Mouse (Mus musculus) gonadal fat pad, adult 2 months (tissue): Measurements from ENCODE around the gene Spock1. TPM values are rescaled to one million over a fixed set of nuclear protein-coding genes. Genes with fewer than 3 reads are reported as not detected.

Experiments
- DNase-seq: peaks from one replicate; pipeline ENCODE4 v3.0.0-alpha.2; 2012; ENCODE audit warnings: low read depth
- polyA plus RNA-seq: library from polyadenylated mRNA; depleted of rRNA; stranded (reverse); fragments of >200 nt; gene quantifications from 2 replicates; pipeline ENCODE4 v1.2.3, GENCODE M21; 2012

The Spock1 gene
- polyA plus RNA-seq, 1 experiment, result 14.0 TPM

DNA sequence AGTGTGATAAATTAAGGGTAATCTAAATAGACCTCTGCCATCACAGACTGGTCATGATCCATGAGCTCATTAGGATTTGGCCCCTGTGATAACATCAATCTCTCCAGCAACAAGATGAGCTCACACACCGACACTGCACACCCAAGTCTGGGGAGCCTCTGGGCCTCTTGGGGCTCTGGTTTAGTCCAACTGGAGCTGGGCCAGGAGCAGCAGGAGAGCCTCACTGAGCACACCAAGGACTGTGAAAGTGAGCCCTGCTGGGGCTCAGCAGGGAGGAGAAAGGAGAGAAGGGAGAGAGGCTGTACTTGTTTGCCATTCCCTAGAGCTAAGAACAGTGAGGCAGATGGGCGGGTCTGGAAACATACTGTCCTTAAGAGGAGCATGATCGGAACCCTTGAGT, 248.3 kb downstream of the Spock1 start:
- DNase-seq, result no peak

DNA sequence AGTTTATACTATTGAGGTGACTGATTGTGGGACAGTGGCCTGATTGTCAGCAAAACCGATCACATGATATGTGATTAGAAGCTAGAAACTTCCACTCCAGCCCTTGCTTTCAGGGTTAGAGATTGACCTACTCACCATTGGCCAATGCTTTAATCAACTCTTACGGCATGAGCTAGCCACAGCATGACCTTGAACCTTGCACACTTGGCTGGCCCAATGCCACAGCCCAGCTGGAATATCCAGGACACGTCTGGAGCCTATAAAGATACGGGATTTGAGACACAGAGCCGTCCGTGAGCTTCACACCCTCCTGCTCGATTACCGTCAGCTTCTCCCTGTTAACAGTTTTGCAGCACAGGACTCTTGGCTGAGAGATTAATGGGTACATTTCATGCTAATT, 251.5 kb downstream of the Spock1 start:
- DNase-seq, result no peak

DNA sequence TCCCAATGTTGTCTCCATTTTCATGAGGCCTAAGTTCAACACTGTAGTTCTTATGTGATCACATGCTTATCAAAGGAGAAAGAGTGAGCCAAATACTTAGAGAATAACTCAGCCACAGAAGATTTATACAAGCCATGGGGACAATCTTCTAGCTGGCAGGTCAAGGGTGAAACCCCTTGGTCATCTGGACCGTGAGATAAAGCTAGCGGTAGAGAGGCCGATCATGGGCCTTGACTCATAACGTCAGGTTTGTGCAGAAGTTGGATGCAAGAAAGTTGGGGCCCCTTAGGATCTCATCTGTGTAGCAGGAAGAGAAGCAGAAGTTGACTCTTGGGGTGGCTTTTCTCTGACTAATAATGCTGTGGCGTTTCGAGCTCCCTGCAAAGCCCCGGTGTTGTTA, 253.8 kb downstream of the Spock1 start:
- no peak for DNase-seq

DNA sequence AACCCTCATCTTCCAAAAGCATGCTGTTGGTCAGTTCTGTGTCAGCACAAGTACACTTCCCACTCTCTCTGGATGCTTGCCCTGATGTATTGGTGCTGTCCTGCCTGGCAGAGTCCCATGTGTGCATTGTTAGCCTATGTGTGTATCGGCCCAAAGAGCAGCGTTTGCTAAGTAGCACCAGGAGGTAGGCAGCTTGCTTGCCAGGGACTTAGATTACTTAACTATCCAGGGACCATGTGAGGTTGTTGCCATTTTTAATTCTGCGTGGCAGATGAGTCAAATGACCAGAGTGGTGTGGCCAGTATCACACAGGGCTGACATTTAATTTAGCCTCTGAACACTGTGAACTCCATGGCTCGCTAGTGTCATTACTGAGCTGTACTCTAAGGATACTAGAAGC, 256.9 kb downstream of the Spock1 start:
- no peak for DNase-seq

DNA sequence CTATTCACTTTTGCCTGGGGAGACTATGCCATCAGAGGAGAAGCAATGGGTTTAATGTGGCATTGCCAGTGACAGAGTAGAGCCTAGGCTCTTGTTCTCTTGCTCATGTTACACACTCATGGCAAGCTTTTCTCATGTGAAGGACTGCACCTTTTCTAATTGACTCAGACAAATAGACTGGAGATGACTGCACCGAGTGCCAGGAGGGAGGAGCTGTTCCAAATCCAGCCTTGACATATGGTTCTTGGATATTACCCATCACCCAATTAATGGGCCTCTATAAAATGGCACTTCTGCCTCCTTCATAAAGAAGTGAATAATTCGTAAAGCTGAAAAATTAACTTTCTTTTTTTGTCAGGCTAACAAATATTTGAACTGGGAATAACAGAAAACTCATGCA, 259.3 kb downstream of the Spock1 start:
- no peak for DNase-seq

DNA sequence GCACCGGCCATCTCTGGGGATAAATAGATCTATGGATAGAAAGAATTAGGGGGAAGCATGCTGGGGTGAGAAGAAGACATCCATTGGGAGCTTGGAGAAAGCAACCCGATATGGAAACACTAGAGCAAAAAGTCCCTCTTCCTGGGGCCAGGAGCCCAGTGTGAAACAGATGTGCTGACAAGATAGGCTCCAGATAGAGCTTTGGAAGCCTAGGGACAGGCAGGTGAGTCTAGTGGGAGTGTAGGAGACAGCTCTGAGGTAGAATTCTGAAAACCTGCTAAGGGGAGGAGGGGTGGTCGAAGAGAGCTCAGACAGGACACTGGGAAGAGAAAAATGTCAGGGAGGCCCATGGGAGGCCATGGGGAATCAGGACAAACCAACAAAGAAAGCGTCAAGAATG, 260.7 kb downstream of the Spock1 start:
- DNase-seq, result no peak

DNA sequence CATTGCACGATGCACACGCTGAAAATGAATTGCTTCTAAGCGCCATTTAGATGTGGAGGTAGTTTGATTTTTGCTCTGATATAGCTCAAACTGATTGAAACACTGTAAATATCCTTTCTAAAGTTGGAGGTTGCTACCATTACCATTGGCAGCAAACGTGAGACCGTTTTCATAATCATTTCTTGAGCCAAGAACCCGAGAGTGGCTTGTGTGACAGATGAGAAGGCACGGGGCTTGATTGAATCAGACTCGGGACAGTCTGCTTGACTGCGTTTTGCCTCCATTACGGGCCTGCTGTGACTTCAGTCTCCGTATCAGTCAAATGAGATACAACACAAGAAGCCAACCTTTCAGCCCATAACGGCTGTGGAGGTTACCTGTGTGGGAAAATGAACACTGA, 265.1 kb downstream of the Spock1 start:
- DNase-seq, result no peak

DNA sequence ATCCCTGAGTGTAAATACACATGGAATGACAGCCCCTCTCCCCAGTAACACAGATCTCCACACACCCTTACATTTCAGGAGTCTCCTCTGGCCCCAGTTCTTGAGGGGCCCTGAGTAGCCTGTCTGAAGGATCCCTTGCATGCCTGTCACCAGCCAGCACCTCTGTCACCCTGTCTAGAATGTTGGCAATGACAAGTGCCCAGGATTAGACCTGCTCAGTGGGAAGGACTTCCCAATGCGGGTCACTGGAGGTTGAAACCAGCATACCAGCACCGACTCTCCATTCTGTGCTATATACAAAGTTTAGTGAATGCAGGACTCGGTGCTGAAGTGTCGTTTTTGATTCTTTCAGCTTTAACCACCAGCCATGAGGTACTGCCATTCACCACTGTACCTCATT, 266.5 kb downstream of the Spock1 start:
- DNase-seq, result no peak

DNA sequence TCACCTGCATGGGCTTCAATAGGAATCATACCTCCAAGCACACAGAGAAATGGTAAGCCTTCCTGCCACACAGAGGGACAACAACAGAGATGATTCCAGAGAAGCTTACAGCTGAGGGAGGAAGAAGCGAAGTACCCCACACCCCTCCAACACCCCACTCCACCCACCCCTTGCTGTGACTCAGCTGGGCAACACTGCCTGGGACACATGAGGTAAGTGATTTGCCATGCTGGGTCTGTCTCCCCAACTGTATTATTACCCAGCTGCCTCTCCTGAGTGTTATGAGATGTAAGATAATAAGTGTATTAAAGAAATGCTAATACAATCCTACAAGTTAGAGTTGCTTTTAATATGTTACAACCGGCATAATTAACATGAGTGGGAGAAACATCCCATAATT, 267.2 kb downstream of the Spock1 start:
- no peak for DNase-seq

DNA sequence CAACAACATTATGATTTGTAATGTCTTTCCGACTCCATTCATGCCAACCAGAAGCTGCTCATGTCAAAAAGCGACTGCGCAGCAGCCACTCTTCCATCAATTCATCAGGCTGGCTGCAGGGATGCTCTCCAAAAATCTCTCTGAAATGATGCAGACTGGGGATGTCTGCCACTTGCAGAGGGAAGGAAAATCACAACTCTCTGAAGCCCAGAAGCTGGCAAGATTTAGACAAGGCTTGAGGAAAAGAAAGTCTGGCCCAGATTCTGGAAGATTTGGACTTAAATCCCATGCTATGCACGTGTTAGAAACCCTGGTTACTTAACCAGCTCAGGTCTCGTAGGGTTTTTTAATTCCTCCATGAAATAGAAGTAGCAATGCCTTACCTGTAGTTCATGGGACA, 269.3 kb downstream of the Spock1 start:
- no peak for DNase-seq

DNA sequence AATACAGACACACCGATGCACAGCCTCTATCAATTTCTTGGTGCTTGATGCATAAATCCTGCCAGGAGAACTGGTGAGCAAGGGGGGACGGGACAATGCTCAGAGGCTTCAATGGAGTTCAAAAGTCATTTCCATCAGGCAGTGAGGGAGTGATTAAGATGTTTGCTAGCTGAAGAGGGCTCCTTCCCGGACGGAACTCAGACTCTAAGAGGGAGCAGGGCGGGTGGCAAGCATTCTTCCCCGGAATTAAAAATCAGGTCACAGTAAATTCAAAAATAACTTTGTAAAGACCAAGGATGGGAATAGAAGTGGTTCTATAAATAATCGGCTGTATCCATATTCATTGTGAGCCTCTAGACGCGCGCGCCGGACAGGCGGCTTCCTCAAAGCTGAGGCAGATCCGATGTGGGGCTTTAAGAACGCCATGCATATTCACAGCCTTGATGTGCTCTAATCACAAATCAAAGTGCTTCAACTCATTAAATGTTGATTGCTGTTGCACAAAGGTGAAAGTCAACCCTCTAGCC, 270.5 kb downstream of the Spock1 start:
- DNase-seq, result no peak

DNA sequence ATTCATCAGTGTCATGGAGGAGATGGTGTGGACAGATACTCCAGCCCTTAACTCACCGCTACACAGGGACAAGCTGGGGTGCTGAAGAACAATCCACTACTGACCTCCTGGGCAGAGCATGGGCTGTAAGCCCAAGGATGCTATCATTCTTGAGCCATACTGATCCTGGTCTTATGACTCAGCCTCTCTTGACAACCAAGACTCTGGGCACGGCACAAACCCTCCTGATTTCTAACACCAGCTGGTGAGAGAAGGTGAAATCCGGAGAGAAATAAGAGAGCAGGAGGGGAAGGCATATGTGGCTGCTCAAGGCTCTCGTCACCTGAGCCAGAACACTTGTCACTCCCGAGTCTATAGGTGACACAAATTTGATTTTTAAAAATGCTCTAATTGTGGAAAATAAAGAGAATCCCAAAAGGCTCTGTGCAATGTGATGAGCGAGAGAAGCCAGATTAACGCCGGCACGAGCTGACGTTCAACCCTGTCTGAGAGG, 271.0 kb downstream of the Spock1 start:
- DNase-seq, result no peak

DNA sequence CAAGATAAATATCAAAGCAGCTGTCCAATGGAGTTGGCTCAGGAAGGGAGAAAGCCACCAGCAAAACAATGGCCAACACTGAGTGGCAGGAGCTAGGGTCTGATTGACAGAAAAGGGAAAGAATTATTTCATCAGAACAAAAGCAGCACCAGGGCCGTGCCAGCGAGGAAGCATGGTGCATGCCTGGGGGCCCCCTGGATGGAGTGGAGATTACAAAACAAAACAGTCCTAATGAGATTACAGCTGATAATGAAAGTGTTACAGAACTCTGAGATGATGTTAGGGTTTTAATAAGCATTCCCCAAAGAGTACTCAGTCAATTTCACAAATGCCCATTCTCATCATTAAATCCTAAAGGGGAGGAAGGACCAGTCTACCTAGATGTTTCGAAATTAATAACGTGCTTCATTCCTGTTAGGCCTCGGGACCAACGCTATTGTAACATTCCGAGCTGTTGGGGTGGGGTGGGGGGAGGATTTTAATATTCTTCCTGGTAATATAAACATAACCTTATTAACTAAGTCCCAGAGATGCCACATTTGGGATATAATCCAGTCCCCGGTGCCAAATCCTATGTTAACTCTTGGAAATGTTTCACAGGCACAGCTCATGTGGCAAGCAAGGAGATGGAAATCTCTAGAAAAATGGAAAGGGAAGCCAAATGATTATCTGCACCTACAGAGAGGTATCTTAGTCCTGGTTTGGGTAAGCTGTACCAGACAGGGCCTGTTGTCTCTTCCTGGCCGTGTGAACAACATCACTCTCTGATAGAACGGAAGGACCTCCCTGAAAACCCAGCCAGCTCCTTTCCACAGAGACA, 271.7 kb downstream of the Spock1 start:
- DNase-seq, result no peak

DNA sequence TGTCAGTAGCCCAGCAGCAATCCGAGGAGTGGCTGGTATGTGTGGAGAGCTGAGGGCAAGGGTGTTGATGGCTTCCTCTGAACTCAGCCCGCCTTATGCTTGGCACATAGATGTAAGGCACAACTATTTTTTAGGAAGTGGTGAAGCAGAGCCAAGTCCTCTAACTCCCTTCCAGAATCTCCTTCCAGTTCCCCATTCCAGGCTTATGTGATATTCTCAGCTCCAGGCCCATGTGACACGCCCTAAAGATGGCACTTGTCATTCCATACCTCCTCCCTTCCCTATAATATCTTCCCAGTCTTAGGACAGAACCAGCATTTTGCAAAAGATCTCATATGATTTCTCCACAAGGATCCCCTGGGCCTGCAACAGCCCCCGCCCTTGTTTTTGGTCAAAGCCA, 277.6 kb downstream of the Spock1 start:
- no peak for DNase-seq

DNA sequence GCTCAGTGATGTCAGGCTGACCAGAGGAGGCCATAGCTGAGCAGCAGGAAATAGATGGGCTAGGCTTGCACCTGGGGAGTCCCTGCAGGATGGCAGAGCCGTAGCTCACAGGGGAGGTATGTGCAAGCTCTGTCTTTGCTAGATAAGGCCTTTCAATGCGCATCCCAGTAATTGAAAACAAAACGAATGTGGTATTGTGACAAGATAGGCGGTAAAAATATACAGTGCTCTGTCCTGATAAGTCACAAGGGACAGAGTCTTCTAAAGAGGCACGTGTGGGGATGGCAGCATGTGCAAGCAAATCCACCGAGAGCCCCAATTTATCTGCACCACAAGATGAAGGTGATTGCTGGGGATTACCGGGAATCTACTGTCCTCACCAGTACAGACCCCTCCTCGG, 279.9 kb downstream of the Spock1 start:
- DNase-seq, result no peak

DNA sequence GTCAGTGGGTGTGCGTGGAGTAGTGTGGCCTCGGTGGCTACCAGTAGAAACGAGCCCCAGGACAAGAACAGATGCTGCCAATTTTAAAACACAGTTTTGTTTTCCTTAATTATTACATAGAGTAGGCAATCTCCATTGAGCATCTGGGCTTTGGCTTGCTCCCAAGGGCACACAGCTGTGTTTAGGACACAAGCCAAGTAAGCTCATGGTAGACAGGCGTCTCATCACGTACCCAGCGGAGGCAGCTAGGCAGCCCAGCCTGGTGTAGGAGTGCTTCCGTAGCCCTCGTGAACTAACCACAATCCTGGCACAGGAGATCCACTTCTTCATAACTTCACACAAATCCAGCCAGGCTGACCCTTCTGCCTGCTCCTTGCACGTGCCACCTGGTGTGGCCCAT, 281.7 kb downstream of the Spock1 start:
- DNase-seq, result no peak

DNA sequence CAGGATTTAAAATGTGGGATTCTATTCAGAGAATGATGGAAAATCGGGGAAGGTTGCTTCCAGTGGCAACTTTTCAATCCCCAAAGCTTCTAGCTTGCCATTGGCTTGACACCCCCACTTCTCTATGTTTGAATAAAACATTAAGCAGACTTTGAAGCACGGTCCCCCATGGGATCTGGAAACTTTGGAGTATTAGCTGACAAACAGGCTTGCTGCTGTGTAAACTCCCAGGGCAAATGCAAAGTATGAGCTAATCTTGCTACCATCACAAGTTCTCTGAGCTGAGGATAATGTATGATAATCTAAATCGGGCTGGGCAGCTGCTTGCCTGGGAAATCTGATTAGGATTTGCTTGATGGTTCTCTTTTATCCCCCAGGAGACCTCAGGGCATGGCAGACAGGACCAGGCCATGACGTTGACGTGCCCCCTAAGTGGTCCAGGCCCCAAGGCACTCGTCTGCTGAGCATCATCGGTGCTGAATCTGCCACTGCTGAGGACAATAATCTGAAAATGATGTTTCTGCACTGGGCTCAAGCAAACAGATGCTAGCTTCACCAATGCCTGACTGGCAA, 284.1 kb downstream of the Spock1 start:
- DNase-seq, result no peak

DNA sequence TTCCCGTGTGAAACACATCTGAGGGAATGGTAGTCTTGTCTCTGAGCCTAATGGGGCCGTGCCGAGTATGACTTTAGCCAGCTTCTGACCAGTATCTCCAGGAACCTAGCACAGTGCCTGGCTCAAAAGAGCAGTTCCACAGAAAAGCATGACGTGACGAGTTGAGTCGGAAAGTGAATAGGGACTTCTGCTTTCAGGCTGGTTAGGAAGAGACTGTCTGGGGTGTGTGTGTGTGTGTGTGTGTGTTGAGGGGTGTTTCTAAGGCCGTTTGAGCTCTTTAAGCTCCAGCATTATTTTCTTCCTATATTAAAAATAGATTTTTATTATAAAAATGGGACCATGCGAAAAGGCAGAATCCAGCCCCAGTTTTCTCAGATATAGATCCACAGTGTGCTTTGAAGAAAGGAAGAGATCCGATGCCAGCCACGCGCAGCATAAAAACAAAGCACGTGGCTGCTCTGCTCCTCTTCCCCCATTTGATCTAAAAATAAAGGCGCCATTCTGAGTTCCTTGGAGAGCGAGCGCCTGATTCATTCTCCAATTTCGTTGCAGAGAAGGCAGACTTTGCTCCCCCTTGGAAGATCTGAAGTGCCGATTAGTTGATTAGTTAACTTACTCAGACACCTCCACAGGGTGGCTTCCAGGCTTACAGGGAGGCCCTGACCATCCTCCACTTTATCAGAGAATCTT, 288.9 kb downstream of the Spock1 start:
- DNase-seq, result no peak

DNA sequence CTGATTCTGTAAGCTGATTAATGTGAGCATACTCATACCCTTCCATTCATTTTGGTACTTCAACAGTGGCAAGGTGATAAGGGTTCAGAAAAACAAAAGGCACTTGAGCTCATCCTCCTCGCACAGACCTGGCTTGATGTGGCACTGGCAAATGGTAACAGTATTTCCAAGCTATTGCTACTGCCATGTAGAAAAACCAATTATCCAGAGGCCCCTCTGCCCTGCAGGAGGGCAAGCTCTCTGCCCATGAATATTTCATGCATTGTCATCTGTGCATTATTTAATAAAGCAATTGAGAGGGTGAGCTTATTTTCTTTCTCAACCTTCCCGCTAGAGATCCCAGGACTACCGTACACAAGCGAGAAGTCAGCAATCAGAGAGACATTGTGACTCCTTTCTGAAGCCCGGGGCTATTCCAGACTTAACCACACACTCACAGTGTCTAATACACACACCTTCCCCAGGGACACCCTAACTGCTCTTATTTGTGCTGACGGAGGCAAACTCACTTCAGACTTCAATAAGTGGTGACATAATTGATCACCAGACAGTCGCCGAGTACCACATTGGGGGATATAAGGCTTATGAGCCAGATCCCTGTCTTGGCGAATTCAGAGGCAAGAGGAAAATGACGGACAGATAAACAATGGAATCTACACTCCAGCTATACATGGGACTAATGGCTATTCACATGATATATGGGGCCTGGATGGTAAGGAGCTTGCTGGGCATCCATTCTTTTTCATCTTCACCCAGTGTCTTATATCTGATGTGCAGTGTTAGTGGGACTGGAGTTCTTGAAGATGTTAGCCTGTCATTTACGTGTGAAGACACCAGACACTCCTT, 296.6 kb downstream of the Spock1 start:
- no peak for DNase-seq

DNA sequence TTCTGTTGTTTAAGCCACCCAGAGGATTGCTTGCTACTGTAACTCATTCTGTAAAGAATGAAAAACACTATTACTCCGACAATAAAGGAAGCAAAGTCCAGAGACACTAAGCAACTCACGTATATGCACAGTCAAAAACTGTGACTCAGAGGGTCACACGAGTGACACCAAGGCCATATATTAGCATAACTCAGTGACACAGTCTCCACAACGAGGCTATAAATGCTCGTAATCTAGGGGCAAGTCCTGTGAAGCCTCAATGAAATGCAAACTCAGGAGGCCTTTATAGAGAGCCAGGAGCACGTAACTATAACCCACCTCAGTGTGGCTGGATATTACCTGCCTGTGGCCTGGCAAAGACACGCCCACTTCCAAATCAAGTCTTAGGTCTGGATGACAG, 298.2 kb downstream of the Spock1 start:
- no peak for DNase-seq

DNA sequence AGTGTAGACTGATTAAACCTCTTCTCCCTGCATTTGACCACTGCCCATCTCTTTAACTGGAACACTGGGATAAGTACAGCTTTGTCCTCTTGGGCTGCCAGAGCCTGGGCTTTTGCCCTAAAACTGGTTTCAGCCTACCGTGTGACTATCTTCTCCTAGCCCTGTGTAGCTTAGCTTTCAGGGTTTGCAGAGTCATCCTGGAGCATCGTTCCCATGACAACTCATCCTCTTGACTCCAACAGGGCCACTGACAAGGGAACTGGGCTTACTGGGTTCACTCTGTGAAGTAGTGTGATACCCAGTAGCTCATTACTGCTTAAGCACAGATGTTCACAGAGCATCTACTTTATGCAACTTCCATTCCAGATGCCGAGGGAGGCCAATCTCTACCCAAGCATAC, 303.7 kb downstream of the Spock1 start:
- DNase-seq, result no peak

DNA sequence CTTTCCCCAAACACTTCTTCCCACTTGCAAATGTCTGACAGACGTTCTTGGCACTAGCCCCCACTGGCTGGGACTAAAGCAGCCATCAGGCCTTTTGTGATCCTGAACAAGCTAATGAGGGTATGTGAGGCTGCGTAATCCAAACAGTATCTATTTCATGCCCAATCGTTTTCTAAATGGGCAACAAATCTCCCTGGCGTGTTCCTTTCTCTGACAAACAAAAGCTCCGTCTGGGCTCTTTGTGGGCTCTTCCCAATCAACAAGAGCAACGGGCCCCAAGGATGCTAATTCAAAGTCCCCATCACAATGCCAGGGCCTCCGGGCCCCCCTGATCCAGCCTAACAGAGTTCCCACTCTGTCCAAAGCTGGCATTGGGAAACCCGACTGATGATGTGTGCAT, 304.9 kb downstream of the Spock1 start:
- DNase-seq, result no peak
